Mouse (Mus musculus): ENCODE measurements around the gene Ermp1. TPM values are rescaled to one million over a fixed set of nuclear protein-coding genes. Genes with fewer than 3 reads are reported as not detected.
"Not testable (repeated sequence)": the region's sequence is repeated elsewhere in the genome, so short reads cannot be mapped to it uniquely, and the experiment has no call there.

The Ermp1 gene
- total RNA-seq, 2 experiments from 2014 or later, result 9.5 to 12.7 TPM

DNA sequence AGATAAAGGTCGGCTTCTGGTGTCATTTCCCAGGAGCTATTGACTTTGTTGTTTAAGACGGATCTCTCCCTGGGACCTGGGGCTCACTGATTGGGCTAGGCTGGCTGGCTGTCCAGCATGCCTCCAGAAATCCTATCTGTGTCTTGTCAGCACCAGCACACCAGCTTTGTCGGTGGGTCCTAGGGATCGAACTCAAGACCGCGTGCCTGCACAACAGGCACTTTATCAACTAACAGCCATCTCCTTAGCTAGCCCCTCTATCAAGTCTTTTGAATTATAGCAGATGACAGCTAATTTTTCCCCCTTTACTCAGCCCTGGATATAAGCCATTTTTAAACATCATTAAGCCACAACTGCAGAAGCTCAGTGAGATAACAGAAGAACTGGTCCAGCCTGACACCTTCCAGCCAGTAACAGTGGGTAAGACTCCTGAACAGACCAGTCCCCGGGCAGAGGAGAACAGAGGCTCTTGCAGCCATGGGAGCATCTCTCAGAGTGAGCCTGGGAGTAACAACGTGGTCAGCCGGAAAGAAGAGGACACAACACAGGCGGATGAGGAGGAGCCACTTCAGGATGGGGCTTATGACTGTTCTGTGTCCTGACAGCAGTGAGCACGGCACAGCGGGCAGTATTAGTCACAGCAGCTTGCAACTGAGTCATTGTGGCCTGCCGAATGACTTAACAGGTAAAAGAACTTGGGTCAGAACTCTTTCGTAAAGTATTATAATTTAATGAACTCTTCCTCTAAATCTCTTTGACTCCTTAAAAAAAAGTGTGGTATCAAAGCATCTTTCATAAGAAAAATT lies 44.5 kb downstream of the Ermp1 start:
- no peak for DNase-seq

DNA sequence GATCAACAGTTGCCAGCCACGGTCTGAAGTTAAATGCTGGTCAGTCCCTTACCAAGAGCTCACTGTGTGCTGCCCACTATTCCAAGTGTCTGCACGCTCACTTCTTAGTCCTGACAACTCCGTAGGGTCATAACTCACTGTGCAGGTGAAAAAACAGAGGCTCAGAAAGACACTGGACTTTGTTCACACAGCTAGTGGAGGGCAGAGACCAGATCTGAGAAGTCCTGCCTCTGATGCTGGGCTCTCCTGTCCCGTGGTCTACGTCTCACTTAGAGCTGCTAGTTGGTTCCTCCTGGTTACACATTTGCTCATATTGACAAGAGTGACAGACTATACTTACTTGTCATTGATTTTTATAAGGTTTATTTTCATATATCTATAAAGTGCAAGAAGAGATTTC lies 49.2 kb downstream of the Ermp1 start:
- no peak for DNase-seq

DNA sequence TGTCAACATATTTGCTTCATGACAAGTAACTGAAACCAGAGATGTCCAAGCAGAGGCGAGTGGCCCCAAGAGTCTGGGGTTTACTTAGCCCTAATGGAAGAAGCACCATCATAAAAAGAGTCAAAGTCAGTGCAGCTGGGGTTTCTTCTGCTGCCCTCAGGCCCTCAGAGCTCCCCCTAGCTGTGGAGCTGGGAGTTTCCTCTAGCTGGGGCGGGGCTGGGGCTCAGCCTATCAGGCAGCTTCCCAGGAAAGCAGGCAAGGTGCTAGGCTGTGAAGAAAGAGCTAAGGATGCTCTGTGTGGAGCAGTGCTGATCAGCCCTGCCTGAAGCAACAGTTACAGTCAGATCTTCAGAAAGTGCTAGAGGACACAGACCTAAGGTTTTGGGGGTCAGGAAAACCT lies 51.2 kb downstream of the Ermp1 start:
- no peak for DNase-seq

DNA sequence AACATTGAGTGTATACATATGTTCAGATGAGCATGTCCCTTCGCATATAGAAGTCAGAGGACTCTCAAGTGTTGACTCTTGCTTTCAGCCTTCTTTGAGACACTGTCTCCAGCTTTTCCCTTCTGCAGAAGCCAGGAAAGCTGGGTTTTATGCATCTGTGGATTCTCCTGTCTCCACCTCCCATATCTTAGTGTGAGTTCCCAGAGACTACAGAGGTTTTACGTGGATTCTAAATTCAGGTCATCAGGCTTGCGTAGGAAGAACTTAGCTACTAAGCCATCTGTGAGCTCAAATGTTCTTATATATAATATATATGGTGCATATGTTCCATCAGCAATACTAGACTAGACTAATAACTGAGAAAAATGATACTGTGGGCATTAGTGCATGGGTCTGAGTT lies 51.9 kb downstream of the Ermp1 start:
- no peak for DNase-seq

DNA sequence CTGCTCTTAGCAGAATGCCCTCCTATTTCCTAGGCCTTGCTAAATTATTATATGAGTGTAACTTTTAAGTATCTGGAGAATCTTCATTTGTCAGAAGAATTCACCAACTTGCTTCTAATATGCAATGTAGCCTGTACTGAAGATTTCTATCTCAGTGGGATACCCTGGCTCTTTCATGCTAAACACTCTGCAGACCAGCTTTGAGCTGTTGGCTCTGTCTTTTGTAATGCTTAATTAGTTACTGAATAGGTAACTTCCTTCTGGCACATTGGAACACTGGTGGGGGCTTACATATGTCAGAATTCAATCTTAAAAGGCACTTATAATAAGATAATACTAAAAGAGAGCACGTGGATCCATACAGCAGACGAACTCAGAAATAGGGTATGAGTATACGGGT lies 54.4 kb downstream of the Ermp1 start:
- not testable (repeated sequence) for DNase-seq

DNA sequence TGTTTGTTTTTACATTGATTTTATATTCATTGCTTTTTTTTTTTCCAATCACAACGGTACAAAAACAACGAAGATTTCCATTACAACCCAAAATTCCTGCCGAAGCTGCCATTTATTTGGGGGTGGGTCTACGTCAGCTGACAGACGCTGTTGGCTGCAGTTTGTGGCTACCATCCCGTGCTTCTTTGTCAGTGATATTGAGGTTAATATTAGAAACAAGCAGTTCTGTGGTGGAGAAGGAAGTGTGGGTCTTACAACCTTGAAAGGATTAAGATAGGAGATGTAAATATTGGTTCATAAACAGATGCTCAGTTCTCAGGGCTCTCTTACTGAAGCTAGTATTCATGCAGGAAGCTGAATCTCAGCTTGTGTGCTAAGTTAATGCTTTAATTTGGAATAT lies 64.5 kb downstream of the Ermp1 start:
- no peak for DNase-seq

DNA sequence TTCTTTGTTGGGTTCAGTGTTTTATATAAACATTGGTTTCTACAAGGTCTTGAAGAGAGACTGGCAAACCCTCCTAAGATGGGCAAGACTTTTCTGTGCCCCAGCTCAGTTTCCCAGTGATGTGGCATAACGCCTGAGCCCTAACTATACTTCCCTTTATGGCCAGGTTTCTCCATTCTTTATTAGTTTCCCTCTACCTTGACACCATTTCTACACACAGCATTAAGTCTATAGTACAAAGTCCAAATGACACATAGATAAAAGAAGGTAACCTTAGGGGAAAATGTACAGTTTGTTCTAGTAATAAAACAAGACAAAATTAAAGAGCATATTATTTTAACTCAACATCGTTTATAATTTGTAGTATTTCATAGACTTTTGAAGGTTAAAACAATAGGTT lies 65.8 kb downstream of the Ermp1 start:
- DNase-seq, result no peak

DNA sequence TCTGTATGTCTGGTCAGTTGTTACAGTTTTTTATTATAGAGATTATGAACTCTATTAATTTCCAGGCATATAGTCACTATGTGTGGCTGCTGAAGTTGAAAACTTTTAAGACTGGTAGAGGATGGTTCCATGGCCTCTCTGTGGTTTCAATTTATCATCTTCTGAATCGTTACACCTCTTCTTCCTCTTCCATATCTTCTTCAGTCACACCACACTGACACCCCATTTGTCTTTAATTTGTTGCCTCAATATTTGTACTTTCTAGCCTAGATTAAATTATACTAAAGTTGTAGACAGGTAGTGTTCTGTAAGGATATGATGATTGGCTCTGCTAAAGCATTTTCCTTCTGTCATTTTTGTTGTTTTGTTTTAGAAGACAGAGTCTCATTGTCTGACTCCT lies 81.7 kb downstream of the Ermp1 start:
- no peak for DNase-seq

DNA sequence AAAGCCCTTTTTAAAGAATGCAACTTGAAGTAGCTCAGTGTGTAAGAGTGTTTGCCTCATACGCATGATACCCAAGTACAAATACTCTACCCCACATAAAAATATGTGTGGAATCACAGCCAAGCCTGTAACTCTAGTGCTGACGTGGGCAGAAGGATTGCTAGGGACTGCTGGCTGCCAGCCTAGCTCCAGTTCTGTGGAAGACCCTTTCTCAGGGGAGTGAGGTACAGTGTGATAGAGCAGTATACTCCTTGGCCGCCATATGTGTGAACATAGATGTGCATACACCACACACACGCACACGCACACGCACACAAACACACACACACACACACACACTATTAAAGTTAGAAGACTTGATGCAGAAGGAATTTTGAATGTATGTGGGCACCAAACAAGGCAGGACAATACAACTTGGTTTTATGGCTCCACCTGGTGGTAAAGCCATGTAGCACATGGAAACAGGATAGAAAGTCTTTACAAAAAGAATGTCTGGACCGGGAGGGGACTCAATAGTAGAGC lies 84.9 kb downstream of the Ermp1 start:
- peak; percentile 51 to 82 for DNase-seq

DNA sequence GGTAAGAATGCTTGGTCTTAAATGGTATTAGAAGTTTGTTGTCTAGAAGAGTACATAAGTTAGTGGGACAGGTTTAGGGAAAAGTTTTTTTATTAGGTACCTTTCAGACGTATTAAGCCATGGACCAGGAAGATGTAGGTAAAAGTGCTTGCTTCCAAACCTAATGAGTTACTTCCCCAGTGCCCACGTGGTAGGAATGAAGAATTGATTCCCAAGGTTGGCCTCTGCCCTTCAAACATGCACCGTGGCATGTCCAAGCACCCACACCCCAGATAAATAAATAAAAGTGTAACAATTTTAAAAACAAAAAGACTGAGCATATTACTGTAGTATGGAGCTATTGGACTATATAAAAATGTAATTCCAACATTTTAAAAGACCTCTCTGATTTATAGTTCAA lies 85.6 kb downstream of the Ermp1 start:
- no peak for DNase-seq

DNA sequence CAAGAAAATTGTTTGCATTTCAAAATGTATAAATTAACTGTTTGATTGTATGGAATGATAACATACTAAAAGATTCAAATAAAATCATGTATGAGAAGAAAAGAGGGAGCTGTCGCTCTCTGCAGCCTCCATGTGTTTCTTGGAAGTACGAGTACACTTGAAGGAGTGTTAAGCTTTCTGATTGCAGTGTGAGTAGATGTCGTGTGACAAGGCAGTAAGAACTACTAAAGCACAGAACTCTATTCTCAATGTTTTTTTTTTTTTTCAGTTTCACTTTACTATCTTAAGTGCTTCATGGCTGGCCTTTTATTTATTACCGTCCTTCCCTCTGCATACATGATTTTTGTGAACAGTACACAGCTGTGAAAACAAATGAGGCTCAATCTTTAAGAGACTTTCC lies 86.0 kb downstream of the Ermp1 start:
- DNase-seq, result no peak

Other genes starting within 250 kb of the Ermp1 start
- under 1 TPM in 1 of 2 experiments, not detected in 1; 0.15 TPM for gene Pdcd1lg2, start 237.5 kb downstream of the Ermp1 start, total RNA-seq (2021)
- 10 to 100 TPM; 17.5 to 17.9 TPM for gene Ric1, start 126.1 kb downstream of the Ermp1 start, total RNA-seq (2021)
- 1 to 10 TPM in 1 of 2 experiments, under 1 TPM in 1; 0.60 to 1.1 TPM for gene Mlana, start 49.4 kb upstream of the Ermp1 start, total RNA-seq (2021)
- gene 9930021J03Rik, start 157.6 kb upstream of the Ermp1 start, total RNA-seq (2021), result 10 to 100 TPM; 12.9 to 13.4 TPM
- gene Ranbp6, start 164.6 kb upstream of the Ermp1 start, total RNA-seq (2021), result 10 to 100 TPM; 13.1 to 15.3 TPM